Mouse (Mus musculus): ENCODE data around the gene Mybpc3.

DNA sequence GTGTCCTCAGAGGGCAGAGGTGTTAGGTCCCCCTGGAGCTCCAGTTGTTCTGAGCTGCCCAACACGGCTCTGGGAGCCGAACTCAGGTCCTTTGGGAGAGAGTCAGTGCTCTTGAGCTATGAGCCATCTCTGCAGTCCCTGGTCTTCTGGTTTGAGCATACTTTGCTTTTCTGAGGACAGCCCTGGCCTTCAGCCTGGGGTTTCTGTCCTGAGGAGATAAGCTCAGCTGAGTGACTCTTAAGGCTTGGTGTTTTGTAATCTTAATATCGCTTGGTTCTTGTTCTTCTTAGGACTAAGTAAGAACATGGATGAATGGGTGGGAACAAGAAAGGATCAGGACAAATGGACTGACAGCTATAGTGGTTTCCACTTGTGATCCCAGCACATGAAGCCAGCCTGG lies 9.8 kb upstream of the Mybpc3 start:
- TF ChIP-seq CTCF (IDR thresholded peaks at IDR 0.05; ENCODE audit: insufficient read depth, low read length) (no peak), POLR2A (IDR thresholded peaks at IDR 0.05; ENCODE audit: borderline replicate concordance, extremely low read depth, low read depth, low read length) (no peak)

All from lung, adult 2 months (tissue).